Mouse (Mus musculus) gonadal fat pad, adult 2 months (tissue): Measurements from ENCODE around the gene Slc7a10. TPM values are rescaled to one million over a fixed set of nuclear protein-coding genes. Genes with fewer than 3 reads are reported as not detected.
A peak's percentile ranks its signal among the peaks of the same experiment; 100 is the strongest.

Experiments used
- DNase-seq: peaks from one replicate; pipeline ENCODE4 v3.0.0-alpha.2; 2012; ENCODE audit warnings: low read depth
- polyA plus RNA-seq: library from polyadenylated mRNA; depleted of rRNA; stranded (reverse); fragments of >200 nt; gene quantifications from 2 replicates; pipeline ENCODE4 v1.2.3, GENCODE M21; 2012; rRNA removed

Gene Slc7a10
- polyA plus RNA-seq = 163 and 251 TPM in 2 replicates

GRCm38 (mm10) chr7:35185889-35186569 is at the start of gene Slc7a10:
Gene Slc7a10 (plus strand): TSS chr7:35186385.
- DNase-seq = no peak

- DNase-seq = no peak
Measured at GRCm38 (mm10) chr7:35137524-35137923, 48.7 kb upstream of the Slc7a10 start.

GRCm38 (mm10) chr7:35138481-35138880 is 47.7 kb upstream of the Slc7a10 start:
- DNase-seq = no peak

- DNase-seq = no peak
Measured at GRCm38 (mm10) chr7:35139880-35140279, 46.3 kb upstream of the Slc7a10 start.

GRCm38 (mm10) chr7:35141519-35141918 is 44.7 kb upstream of the Slc7a10 start:
- no peak for DNase-seq

- DNase-seq = no peak
Measured at GRCm38 (mm10) chr7:35142522-35142921, 43.7 kb upstream of the Slc7a10 start.

- no peak for DNase-seq
Measured at GRCm38 (mm10) chr7:35143864-35144618, 42.1 kb upstream of the Slc7a10 start.

GRCm38 (mm10) chr7:35145068-35145467 is 41.1 kb upstream of the Slc7a10 start:
- no peak for DNase-seq

GRCm38 (mm10) chr7:35146269-35146668 is 39.9 kb upstream of the Slc7a10 start:
- DNase-seq = no peak

- no peak for DNase-seq
Measured at GRCm38 (mm10) chr7:35149616-35150433, 36.4 kb upstream of the Slc7a10 start.

- no peak for DNase-seq
Measured at GRCm38 (mm10) chr7:35150860-35151259, 35.3 kb upstream of the Slc7a10 start.

GRCm38 (mm10) chr7:35154449-35154848 is 31.7 kb upstream of the Slc7a10 start:
- no peak for DNase-seq

GRCm38 (mm10) chr7:35156561-35157477 is 29.4 kb upstream of the Slc7a10 start:
- peak; percentile 98 for DNase-seq

GRCm38 (mm10) chr7:35157512-35157911 is 28.7 kb upstream of the Slc7a10 start:
- no peak for DNase-seq

- no peak for DNase-seq
Measured at GRCm38 (mm10) chr7:35162443-35162842, 23.7 kb upstream of the Slc7a10 start.

- no peak for DNase-seq
Measured at GRCm38 (mm10) chr7:35163600-35163999, 22.6 kb upstream of the Slc7a10 start.

GRCm38 (mm10) chr7:35164131-35164530 is 22.1 kb upstream of the Slc7a10 start:
- no peak for DNase-seq

GRCm38 (mm10) chr7:35166988-35167387 is 19.2 kb upstream of the Slc7a10 start:
- no peak for DNase-seq

- DNase-seq = no peak
Measured at GRCm38 (mm10) chr7:35167925-35168324, 18.3 kb upstream of the Slc7a10 start.

- no peak for DNase-seq
Measured at GRCm38 (mm10) chr7:35169341-35169740, 16.8 kb upstream of the Slc7a10 start.

GRCm38 (mm10) chr7:35171867-35172382 is 14.3 kb upstream of the Slc7a10 start:
- no peak for DNase-seq
